Mouse (Mus musculus): Measurements from ENCODE around the gene Lrrc29. TPM values are rescaled to one million over a fixed set of nuclear protein-coding genes. Genes with fewer than 3 reads are reported as not detected.
"Not testable (repeated sequence)": the region's sequence is repeated elsewhere in the genome, so short reads cannot be mapped to it uniquely, and the experiment has no call there.

Lrrc29 gene
- polyA plus RNA-seq, 1 experiment, result 2.5 TPM

DNA sequence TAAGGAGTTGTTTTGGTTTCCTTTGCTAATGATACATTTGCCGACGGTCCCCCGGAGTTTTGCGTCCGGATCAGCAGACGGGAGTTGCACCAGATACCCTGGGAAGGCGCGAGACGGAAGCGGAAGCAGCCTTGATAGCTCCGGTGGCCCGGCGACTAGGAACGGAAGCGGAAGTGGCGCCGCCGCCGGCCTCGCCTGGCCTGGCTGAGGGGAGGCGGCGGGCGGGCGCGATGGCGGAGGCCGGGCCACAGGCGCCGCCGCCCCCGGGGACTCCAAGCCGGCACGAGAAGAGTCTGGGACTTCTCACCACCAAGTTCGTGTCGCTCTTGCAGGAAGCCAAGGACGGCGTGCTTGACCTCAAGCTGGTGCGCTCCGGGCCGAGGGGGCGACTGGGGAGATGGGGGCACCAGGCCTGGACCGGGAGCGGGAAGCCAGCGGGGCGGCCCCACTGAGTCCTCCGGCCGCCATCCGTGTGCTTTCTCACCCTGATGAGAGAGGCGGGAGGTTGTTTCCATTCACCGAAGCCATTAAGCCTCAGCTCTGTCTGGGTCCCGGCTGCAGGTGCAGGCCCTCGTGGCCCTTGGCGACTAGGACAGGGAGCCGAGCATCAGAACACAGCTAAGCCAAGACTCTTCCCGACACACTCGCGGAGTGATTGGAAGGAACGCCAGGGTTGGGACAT is 28.4 kb downstream of the Lrrc29 start, which contains the start of gene E2f4:
Gene E2f4, plus strand, starts transcription at position 153 of the 682 bp plus-strand sequence.
- no peak for TF ChIP-seq GATA1 (IDR thresholded peaks at IDR 0.05; ENCODE audit: low read length)
- no peak for TF ChIP-seq TAL1 (IDR thresholded peaks at IDR 0.05; ENCODE audit: low read length)
- Histone ChIP-seq H3K27me3 (ENCODE audit: control insufficient read depth) (peaks cover 5% of the 10 kb centered on the region), H3K4me1 (ENCODE audit: control insufficient read depth) (peaks cover 68% of the 10 kb centered on the region), H3K4me3 (replicated peaks) (peak within 1 kb of the TSS; percentile 67), H3K36me3 (ENCODE audit: control insufficient read depth) (peaks cover 57% of the 10 kb centered on the region), H3K9me3 (ENCODE audit: control insufficient read depth, low read length) (no peaks in the 10 kb centered on the region)

DNA sequence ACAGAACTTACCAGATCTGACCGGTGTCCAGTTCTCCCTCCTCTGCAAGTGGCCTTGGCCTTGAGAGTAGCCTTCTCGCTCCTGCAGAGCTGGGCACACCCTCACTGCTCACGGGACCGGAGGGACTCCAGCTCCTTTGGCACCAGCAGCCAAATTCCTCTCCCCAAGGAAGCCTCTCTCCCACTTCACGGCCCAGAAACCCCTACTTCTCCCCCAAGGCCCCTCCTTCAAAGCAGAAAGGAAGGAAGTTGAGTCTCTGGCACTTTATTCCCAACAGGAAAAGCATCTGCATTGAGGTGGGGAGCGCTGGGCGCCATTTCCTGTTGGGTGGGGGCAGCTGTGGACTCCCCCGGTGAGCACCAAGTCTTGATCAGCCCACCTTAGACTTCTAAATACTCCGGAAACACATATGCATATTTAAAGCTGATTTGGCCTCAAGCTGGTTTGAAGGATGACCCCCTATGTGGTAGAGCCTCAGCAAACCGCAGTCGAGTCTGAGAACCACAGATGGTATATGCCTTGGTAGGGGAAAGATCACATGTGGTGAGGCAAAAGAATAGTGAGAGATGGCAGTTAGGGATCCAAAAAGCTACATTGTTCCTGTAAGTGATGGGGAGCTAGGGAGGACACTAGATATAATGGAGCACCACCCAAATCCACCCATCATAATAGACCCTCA is 30.0 kb downstream of the Lrrc29 start, which contains the start of gene Exoc3l:
Gene Exoc3l, minus strand, starts transcription at position 207 of the 679 bp plus-strand sequence.
- no peak for TF ChIP-seq GATA1 (IDR thresholded peaks at IDR 0.05; ENCODE audit: low read length)
- no peak for TF ChIP-seq TAL1 (IDR thresholded peaks at IDR 0.05; ENCODE audit: low read length)
- Histone ChIP-seq H3K4me1 (ENCODE audit: control insufficient read depth) (peaks cover 55% of the 10 kb centered on the region), H3K36me3 (ENCODE audit: control insufficient read depth) (peaks cover 41% of the 10 kb centered on the region), H3K9me3 (ENCODE audit: control insufficient read depth, low read length) (no peaks in the 10 kb centered on the region), H3K27me3 (ENCODE audit: control insufficient read depth) (peaks cover 5% of the 10 kb centered on the region), H3K4me3 (replicated peaks) (peak within 1 kb of the TSS; percentile 67)

GRCm38 (mm10) chr8:105295256-105295655 is 30.8 kb downstream of the Lrrc29 start:
- peaks cover 55% of the 10 kb centered on the region for H3K4me1 ChIP-seq (ENCODE audit: control insufficient read depth)
- TF ChIP-seq GATA1 (IDR thresholded peaks at IDR 0.05; ENCODE audit: low read length) (no peak), TAL1 (IDR thresholded peaks at IDR 0.05; ENCODE audit: low read length) (0 out of 3 replicates have a peak, but pooled peaks have one; percentile 7)
- H3K27me3 ChIP-seq (ENCODE audit: control insufficient read depth), result peaks cover 12% of the 10 kb centered on the region
- H3K4me3 ChIP-seq (replicated peaks), result peak overlapping the region; percentile 31
- H3K36me3 ChIP-seq (ENCODE audit: control insufficient read depth), result peaks cover 33% of the 10 kb centered on the region
- no peaks in the 10 kb centered on the region for H3K9me3 ChIP-seq (ENCODE audit: control insufficient read depth, low read length)

- H3K27me3 ChIP-seq (ENCODE audit: control insufficient read depth), result peaks cover 17% of the 10 kb centered on the region
- peaks cover 28% of the 10 kb centered on the region for H3K36me3 ChIP-seq (ENCODE audit: control insufficient read depth)
- H3K4me1 ChIP-seq (ENCODE audit: control insufficient read depth), result peaks cover 55% of the 10 kb centered on the region
- TF ChIP-seq TAL1 (IDR thresholded peaks at IDR 0.05; ENCODE audit: low read length), result no peak
- TF ChIP-seq GATA1 (IDR thresholded peaks at IDR 0.05; ENCODE audit: low read length), result no peak
- no peaks in the 10 kb centered on the region for H3K9me3 ChIP-seq (ENCODE audit: control insufficient read depth, low read length)
- H3K4me3 ChIP-seq (replicated peaks), result no peak overlapping the region
Observed at GRCm38 (mm10) chr8:105294776-105295175, 31.3 kb downstream of the Lrrc29 start.

DNA sequence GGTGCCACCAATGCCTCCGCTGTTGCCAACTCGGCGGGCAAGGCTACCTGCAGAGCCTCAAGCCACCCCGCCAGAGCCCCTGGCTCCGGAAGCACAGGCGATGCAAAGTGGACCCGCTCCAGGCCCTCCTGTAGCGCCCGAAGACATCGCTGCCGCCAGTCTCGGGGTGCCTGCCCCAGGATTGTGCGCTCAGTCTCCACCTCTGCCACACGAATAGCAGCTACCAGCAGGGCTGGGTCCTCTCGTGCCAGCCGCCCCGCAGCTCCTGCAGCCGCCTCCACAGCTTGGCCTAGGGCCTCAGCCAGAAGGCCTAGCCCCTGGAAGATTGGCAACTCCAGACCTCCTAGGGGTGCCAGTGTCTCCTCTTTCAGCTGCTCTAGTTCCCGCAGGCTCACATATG is 32.7 kb downstream of the Lrrc29 start:
- TF ChIP-seq GATA1 (IDR thresholded peaks at IDR 0.05; ENCODE audit: low read length), result no peak
- no peak for TF ChIP-seq TAL1 (IDR thresholded peaks at IDR 0.05; ENCODE audit: low read length)
- H3K4me3 ChIP-seq (replicated peaks), result no peak overlapping the region
- H3K4me1 ChIP-seq (ENCODE audit: control insufficient read depth), result peaks cover 53% of the 10 kb centered on the region
- peaks cover 24% of the 10 kb centered on the region for H3K27me3 ChIP-seq (ENCODE audit: control insufficient read depth)
- peaks cover 15% of the 10 kb centered on the region for H3K36me3 ChIP-seq (ENCODE audit: control insufficient read depth)
- no peaks in the 10 kb centered on the region for H3K9me3 ChIP-seq (ENCODE audit: control insufficient read depth, low read length)

DNA sequence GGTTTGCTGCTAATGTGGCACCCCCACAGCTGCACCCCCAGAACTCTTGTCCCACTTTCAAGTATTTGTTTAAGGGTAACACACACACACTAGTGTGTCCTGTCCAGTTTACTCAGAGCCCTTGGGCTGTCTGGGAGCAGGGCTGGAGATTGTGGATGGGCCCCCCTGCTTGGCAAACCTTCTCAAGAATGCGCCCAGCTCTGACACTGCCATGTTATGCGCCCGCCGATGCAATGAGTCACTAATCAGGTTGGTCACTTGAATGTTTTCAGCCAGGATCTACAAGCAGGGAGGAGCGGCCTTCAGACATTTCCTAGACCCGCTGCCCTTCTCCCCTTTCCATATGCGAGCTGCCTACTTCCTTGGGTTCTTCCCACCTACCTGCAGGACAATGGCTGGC is 33.6 kb downstream of the Lrrc29 start:
- Histone ChIP-seq H3K27me3 (ENCODE audit: control insufficient read depth) (peaks cover 24% of the 10 kb centered on the region), H3K36me3 (ENCODE audit: control insufficient read depth) (peaks cover 7% of the 10 kb centered on the region), H3K4me1 (ENCODE audit: control insufficient read depth) (peaks cover 52% of the 10 kb centered on the region), H3K4me3 (replicated peaks) (no peak overlapping the region), H3K9me3 (ENCODE audit: control insufficient read depth, low read length) (no peaks in the 10 kb centered on the region)
- TF ChIP-seq GATA1 (IDR thresholded peaks at IDR 0.05; ENCODE audit: low read length) (no peak), TAL1 (IDR thresholded peaks at IDR 0.05; ENCODE audit: low read length) (no peak)

DNA sequence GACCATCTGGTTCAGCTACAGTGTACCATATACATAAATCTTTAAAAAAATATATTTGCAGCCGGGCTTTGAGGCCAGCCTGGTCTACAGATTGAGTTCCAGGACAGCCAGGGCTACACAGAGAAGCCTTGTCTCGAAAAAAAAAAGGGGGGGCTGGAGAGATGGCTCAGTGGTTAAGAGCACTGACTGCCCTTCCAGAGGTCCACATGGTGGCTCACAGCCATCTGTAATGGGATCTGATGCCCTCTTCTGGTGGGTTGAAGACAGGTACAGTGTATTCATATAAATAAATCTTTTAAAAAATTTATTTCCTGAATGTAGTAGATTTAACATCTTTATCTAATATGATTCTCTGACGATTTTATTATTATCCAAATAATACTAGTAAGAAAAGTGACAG is 34.3 kb downstream of the Lrrc29 start:
- H3K36me3 ChIP-seq (ENCODE audit: control insufficient read depth); H3K9me3 ChIP-seq (ENCODE audit: control insufficient read depth, low read length); H3K4me3 ChIP-seq (replicated peaks): not testable (repeated sequence)
- Histone ChIP-seq H3K4me1 (ENCODE audit: control insufficient read depth) (peaks cover 47% of the 10 kb centered on the region), H3K27me3 (ENCODE audit: control insufficient read depth) (peaks cover 25% of the 10 kb centered on the region)

DNA sequence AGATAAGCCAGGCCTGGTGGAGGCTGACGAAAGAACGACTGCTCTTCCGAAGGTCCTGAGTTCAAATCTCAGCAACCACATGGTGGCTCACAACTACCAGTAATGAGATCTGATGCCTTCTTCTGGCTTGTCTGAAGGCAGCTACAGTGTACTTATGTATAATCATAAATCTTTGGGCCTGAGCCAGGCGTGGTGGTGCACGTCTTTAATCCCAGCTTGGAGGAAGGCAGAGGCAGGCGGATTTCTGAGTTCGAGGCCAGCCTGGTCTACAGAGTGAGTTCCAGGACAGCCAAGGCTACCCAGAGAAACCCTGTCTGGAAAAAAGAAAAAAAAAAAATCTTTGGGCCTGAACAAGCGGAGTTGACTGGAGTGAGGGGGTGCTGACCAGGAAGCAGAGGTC is 34.7 kb downstream of the Lrrc29 start:
- H3K36me3 ChIP-seq (ENCODE audit: control insufficient read depth); H3K4me3 ChIP-seq (replicated peaks); H3K9me3 ChIP-seq (ENCODE audit: control insufficient read depth, low read length): not testable (repeated sequence)
- H3K4me1 ChIP-seq (ENCODE audit: control insufficient read depth), result peaks cover 43% of the 10 kb centered on the region
- H3K27me3 ChIP-seq (ENCODE audit: control insufficient read depth), result peaks cover 28% of the 10 kb centered on the region

DNA sequence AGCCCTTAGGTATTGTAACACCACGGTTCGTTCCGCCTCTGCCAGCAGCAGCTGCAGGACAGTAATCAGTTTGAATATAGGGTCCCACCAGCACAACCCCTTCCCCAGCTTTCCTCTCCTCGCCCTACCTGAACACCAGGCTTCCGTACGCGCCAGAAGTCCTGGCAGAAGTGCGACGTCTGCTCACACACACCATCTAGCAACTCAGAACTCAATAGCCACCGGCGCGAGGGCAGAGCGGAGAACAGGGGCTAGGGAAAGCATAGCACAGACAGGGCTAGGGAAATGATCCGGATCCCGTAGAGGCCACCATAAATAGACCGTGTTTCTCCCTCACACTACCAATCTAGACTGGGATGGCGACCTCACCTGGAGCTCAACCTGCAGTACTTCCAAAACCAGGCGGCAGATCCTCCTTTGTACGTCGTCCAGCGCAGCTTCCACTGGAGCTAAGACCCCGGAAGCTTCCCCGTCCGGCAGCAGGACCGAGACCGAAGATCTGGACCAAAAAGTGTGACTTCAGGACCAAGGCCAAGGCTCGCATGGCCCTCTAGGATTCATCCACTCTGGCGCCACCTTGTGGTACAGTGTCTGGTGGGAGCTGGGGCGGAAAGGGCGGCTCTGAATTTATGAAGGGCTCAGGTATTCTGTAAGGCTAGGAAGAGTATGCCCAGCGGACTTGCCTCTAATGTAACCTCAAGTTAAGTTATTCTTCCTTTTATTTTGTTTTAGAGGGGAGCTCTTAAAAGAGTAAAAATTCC is 35.3 kb downstream of the Lrrc29 start:
- H3K9me3 ChIP-seq (ENCODE audit: control insufficient read depth, low read length), result no peaks in the 10 kb centered on the region
- H3K4me3 ChIP-seq (replicated peaks), result no peak overlapping the region
- H3K4me1 ChIP-seq (ENCODE audit: control insufficient read depth), result peaks cover 37% of the 10 kb centered on the region

More for the DNA sequence above, 35.3 kb downstream of the Lrrc29 start:
- peaks cover 34% of the 10 kb centered on the region for H3K27me3 ChIP-seq (ENCODE audit: control insufficient read depth)
- TF ChIP-seq GATA1 (IDR thresholded peaks at IDR 0.05; ENCODE audit: low read length) (no peak), TAL1 (IDR thresholded peaks at IDR 0.05; ENCODE audit: low read length) (no peak)
- peaks cover 5% of the 10 kb centered on the region for H3K36me3 ChIP-seq (ENCODE audit: control insufficient read depth)

Data from erythroblast, embryonic 14.5 days (primary cell).